Mouse (Mus musculus) heart, postnatal 25 days (tissue): ENCODE results near the gene Ubr3. TPM values are rescaled to one million over a fixed set of nuclear protein-coding genes. Genes with fewer than 3 reads are reported as not detected.

ENCODE experiments used
- DNase-seq: peaks from one replicate; pipeline ENCODE4 v3.0.0; 2022; ENCODE audit warnings: low spot score
- intact Hi-C: fragments of 180-260 bp; cut with DNase I; formaldehyde crosslinking; loops from one replicate; pipeline ENCODE4 v1.15.1; 2025
- total RNA-seq, 2 experiments: library from RNA; stranded (reverse); gene quantifications; 2 replicates each; pipeline ENCODE4 v1.2.3; 2021

Ubr3 gene
- total RNA-seq, 2 experiments from 2014 or later, result 119 to 124 TPM

DNA sequence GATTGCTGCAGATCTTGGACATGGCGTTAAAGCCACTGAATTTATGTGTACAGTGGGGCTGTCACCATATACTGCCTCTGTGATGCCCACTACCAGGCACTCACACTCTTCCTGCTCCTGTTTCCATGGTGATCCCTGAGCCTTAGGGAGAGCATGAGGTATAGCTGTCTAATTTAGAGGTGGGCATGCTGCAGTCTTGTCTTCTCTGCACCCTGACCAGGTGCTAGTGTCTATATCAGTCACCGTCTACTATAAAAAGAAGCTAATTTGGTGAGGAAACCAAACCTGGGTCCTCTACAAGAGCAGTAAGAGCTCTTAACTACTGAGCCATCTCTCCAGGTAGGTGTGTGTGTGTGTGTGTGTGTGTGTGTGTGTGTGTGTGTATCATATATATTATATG is 109.4 kb downstream of the Ubr3 start:
- DNase-seq, result no peak
- intact Hi-C loops, result no loop called here

GRCm38 (mm10) chr2:70012941-70013340 is 115.9 kb downstream of the Ubr3 start:
- no peak for DNase-seq
- intact Hi-C loops, result loop anchor here (5.0 kb wide), 1 partner anchor 41 kb away; no protein-coding TSS in a partner anchor

DNA sequence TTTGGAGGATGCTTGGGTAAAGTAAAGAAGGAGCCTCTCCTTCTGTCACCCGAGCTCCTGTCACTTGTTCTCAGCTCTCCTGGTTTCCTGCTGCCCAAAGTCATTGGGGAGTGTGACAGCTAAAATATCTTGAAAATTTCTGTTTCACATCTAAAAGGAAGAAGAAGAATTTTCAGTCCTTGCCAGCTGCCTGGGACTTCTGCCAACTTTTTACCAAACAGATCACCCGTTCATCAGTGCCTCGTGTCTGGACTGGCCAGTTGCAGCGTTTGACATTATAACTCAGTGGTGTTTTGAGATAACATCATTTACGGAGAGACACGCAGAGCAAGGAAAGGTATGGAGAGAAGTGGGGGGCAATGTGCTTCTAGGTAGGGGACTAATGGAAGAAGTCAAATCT is 121.2 kb downstream of the Ubr3 start:
- DNase-seq, result no peak
- intact Hi-C loops, result no loop called here

DNA sequence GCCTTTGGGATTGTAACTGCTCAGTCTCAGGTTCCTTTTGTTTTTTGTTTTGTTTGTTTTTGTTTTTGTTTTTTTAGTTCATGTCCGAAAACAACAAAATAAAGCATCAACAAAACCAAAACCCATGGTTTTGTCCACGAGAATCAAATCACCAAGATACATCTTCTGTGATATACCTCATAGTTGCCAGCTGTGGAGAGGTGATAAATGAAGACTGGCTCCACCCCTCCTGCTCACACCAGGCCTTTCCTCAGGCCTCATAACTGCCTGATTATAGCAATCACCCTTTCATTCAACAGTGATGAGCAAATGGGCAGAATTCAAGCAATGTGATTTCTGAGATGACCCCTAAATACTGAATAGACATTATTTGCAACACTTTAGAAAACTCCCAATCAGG is 127.4 kb downstream of the Ubr3 start:
- intact Hi-C loops, result no loop called here
- no peak for DNase-seq

DNA sequence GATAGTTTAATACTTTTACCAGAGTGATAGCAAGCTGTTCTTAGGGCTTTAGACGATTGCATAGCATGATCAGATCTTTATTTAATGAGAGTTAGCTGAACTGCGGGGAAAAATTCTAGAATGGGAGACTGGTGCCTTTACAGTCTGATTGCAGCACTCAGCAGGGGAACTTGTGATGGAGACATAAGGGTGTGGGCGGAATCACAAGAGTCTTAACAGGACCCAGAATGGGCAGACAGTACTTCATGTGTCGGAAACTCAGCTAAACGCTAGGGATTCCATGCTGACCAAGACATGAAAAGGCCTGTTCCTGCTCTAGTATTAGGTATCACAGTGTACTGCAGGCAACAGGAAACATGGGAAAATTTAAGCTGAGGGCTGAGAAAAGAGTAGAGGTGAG is 128.7 kb downstream of the Ubr3 start:
- no peak for DNase-seq
- intact Hi-C loops, result no loop called here

- no peak for DNase-seq
- intact Hi-C loops, result no loop called here
These were observed 134.4 kb downstream of the Ubr3 start for GRCm38 (mm10) chr2:70031472-70031871.

- intact Hi-C loops, result no loop called here
- DNase-seq, result no peak
These were observed 137.8 kb downstream of the Ubr3 start for GRCm38 (mm10) chr2:70034895-70035294.

- intact Hi-C loops, result no loop called here
- no peak for DNase-seq
These were observed 138.3 kb downstream of the Ubr3 start for GRCm38 (mm10) chr2:70035358-70035757.

DNA sequence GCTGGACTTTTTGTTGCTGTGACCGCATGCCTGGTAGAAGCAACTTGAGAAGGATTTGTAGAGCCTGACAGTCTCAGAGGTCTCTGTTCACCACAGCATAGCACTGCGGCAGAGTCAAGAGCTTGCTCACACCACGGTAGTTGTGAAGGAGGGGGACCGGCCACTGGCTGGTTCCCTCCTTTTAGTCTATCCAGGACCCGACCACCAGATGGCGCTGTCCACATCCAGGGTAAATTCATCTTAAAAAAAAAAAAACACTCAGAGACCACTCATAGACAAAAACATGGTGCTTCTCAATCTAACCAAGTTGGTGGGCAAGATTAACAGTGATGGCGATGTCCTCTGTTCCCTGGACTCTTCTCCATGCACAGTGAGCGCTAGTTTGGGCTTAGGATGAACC is 140.2 kb downstream of the Ubr3 start:
- no peak for DNase-seq
- intact Hi-C loops, result no loop called here

DNA sequence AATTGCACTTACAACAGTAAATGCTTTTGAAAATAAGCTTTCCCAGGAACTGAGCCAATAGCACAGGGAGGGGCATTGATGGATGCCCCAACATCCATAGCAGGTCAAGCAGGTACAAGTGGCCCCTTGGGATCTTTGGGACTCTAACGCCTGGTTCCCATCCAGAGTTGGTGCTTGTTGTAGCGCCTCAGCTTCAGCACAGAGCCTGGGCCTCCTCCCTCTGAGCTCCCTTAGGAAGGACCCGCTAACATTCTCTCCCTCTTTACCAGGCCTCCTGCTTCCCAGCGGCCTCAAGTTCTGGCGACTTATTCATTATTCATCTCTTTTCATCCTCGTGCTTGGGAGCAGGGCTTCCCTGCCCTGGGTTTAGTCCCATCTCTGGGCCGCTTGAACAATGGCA is 141.7 kb downstream of the Ubr3 start, which contains the start of gene Myo3b:
Gene Myo3b (plus strand): TSS at position 375 of the 400 bp plus-strand sequence.
- DNase-seq, result no peak
- intact Hi-C loops, result no loop called here

DNA sequence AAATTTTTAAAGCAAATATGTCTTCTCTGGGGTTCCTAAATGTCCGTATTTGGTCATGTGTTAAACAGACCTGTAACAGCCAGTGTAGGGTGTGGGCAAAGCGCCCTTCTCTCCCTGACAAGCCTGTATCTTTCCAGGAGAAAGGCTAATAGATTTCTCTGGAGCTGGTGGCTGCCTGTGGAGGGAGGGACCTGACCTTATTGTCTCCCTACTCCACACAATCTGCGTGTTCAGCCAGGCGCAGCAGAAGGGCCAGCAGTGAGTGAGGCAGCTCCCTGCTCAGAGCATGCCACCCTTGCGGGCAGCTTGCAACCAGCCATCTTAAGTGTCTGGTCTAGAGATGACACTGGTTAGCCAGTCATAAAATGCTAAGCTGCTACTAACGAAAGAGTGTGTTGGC is 147.4 kb downstream of the Ubr3 start:
- intact Hi-C loops, result no loop called here
- no peak for DNase-seq

DNA sequence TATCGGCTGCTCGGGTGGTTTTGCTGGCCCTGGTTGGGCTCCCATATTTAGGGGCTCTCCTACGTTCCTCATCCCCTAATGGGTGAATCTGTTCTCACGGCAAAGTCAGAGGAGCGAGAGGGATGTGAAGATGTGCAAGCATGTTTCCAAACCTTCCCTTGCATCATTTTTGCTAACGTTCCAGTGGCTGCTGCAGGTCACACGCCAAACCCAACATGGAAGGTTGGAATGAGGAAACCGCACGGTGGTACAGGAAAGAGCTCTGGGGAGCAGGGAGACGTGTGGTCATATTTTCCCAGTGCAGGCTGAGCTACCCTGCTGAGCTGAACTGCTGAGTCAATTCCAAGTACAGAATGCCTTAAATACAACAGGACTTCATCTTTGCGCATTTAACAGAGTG is 150.8 kb downstream of the Ubr3 start:
- DNase-seq, result no peak
- intact Hi-C loops, result no loop called here

DNA sequence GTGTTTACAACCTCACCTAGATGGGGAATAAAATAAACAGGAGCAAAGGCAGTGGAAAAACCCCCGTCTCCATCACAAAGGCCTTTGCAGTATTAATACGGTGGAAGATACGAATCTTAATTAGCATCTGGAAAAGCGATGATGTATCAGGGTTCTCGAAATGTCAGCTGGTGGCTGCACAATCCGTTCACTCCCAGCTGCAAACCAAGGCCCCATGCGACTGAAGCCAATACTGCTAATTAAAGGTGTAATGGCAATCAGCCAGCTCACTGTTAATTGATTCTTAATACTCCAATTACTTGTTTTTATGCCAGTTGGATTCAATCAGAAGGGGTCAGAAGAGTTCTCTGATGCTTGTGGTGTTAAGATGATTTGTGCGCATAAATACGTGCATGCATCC is 156.8 kb downstream of the Ubr3 start:
- no peak for DNase-seq
- intact Hi-C loops, result no loop called here

- DNase-seq, result no peak
- intact Hi-C loops, result no loop called here
These were observed 161.2 kb downstream of the Ubr3 start for GRCm38 (mm10) chr2:70058201-70058600.

GRCm38 (mm10) chr2:70060359-70061345 is 163.6 kb downstream of the Ubr3 start:
- intact Hi-C loops, result no loop called here
- no peak for DNase-seq

DNA sequence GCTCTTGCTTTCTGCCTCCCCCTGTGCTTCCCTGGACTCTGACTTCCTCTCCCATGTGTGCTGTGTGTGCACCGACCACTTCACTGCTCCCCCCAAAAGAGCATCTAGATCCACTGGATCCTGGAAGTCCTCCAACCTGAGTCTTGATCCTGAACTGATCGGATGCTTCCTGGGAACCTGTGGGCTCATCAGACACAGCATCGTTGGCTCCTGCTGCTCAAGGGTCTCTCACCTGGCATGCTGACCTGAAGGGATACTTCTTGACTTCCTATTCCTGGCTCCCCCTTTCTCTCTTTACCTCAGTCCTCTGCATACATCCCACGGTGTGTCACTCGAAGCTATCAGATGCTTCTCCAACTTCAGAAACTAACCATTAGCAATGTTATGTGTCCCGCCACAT is 168.1 kb downstream of the Ubr3 start:
- no peak for DNase-seq
- intact Hi-C loops, result no loop called here

DNA sequence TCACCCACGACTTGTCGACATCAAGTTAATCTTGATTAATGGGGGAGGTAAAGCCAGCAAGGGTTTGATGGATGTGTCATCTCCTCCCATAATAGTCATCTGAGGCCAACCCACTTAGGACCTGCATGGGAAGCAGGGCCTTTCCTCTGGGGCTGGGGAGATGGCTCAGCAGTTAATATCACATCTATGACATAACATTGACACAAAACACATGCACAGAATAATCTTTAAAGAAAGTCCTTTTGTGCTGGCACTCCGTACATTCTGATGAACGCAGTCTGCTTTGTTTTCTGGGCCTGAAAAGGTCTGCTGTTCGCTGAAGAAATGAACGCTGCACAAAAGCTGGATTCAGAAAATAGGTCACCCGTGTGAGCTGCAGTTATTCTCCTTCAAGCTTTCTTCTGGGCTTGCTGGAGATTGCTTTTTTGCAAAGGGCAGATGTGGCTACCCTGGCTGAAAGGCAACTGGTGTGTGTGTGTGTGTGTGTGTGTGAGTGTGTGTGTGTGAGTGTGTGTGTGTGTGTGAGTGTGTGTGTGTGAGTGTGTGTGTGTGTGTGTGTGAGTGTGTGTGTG is 168.8 kb downstream of the Ubr3 start:
- DNase-seq, result no peak
- intact Hi-C loops, result no loop called here

- intact Hi-C loops, result no loop called here
- DNase-seq, result no peak
These were observed 169.4 kb downstream of the Ubr3 start for GRCm38 (mm10) chr2:70066338-70067022.

DNA sequence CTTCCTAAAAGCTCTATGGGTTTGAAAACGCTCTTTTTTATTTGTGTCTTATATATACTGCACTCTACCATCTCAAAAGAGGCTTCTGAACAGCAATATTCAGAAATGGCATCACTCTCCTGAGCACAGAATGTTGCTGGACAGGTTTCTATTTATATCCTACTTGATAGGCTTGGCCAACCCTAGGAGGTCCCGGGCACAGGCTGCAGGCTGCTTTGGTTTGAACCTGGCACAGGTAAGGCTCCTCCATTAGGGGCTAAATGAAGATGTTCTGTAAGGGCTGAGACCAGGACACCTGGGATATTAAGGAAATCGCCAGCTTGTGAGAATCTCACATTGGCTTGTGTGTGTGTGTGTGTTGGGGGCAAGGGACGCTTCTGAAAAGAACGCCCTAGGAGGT is 172.8 kb downstream of the Ubr3 start:
- intact Hi-C loops, result no loop called here
- no peak for DNase-seq
